Mouse (Mus musculus): ENCODE data around the gene Trim67.

The Trim67 gene

DNA sequence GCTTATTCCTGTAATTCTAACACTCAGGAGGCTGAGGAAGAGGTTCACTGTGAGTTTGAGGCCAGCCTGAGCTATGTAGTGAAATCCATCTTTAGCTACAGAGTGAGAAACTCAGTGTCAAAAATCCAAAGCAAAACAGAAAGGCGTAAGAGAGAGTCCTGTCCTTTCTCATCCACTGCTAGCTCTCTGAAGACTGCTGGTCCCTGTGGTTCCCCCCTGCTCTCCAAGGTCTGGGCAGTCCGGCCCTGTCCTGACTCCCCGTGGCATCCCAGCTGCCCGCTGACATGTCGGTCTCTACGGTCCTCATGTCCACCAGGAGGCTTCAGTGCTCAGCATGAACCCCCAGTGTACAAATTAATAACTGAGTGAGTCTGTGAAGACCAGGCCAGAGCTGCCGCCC is 43.4 kb downstream of the Trim67 start:
- DNase-seq: no peak

DNA sequence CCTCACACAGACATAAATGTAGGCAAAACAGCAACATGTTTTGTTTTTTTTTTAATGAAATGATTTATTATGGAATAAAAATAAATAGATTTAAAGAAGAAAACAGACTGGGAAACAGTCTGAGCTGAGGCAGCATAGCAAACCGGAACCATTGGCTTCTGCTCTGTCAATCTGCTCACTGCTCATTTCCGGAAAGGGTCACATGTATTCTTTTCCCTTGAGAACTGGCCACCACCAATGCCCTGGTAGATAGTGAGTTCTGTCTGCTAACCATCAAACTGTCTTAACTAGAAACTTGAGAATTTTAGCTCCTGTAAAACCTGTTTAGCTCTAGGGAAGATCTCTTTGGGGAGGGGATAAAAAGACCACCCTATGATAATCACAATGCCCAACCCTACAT is 44.0 kb downstream of the Trim67 start:
- no peak for DNase-seq

DNA sequence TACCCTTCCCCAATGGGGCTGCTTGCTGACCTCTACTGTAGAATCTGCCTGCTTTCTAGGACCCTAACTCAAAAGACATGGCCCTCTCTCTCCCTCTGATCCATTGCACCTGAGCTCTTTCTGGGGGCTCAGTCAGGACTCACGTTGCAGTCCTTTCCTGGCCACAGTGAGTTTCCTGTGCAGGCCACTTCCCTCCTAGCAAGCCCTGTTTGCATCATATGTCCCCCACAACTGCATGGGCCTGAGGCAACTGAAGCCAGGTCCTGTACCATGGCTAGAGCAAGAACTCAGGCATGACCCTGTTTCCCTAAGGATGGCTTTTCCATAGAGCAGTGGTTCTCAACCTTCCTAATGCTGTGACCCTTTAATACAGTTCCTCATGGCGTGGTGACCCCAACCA is 45.1 kb downstream of the Trim67 start:
- DNase-seq: no peak

- peak; percentile 12 to 55 for DNase-seq
These were observed 46.5 kb downstream of the Trim67 start for GRCm38 (mm10) chr8:124839371-124839770.

DNA sequence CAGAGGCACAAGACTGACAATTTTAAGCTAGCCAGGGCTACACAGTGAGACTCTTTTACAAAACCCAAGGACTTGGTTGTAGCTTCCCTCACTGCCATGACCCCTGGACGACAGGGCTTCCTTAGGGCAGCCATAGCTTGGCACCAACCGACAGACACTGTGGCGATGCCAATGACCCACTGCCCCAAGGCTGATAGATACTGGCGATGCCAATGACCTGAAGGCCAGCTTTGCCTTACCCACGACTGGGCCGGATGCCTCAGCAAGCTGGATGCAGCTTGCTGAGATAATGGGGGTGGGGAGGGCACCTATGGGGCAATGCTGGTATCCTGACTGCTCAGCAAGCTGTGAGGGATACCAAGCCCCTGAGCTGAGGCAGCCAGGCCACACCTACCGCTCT is 48.0 kb downstream of the Trim67 start:
- DNase-seq: no peak

- peak in 1 of 2 experiments; percentile 38 for DNase-seq
These were observed 48.9 kb downstream of the Trim67 start for GRCm38 (mm10) chr8:124841775-124842174.

DNA sequence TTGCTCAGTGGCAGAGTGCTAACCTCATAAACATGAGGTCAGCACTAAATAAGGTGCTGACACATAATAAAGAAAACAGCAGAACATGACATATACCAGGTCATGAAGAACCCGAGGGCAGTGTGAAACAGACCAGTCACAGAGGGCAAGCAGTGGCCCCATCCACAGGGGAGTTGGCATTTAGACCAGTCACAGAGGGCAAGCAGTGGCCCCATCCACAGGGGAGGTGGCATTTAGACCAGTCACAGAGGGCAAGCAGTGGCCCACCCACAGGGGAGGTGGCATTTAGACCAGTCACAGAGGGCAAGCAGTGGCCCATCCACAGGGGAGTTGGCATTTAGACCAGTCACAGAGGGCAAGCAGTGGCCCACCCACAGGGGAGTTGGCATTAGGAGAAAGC is 50.0 kb downstream of the Trim67 start:
- DNase-seq: peak; percentile 34 to 77

- DNase-seq: no peak
These were observed 52.2 kb downstream of the Trim67 start for GRCm38 (mm10) chr8:124845131-124845530.

- peak; percentile 34 to 54 for DNase-seq
These were observed 52.7 kb downstream of the Trim67 start for GRCm38 (mm10) chr8:124845573-124845972.

DNA sequence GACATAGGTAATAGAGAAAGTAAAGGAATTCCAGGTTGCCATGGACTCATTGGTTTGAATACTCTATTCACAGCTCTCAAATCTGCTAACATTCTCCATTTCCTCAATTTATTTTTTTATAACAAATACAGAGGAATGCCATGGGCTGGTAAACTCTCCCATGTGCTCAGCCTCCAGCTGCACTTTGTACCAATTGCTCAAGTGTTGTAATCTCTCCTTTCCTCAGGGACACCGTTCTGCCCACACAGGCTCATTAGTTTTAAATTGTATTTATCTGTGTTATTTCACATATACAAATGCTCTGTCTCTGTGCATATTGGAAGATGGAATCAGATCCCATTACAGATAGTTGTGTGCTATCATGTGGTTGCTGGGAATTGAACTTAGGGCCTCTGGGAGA is 60.6 kb downstream of the Trim67 start:
- no peak for DNase-seq

DNA sequence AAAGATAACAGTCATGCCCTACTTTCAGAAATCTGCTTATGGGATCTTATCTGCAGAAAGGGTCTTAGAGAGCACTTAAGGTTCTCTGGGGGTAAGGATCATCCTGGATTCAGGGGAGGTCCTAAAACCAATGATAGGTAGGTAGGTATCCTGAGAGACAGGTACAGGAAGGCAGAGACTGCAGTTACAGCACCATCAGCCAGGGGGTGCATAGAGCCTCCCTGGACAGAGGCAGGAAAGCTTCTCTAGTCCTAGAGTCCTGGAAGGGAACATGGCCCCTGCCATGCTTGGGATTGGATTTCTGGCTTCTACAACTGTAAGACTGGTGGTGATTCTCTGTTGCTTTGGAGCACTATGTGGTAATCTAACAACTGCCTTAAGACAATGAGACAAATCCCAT is 66.6 kb downstream of the Trim67 start:
- peak; percentile 53 to 58 for DNase-seq

DNA sequence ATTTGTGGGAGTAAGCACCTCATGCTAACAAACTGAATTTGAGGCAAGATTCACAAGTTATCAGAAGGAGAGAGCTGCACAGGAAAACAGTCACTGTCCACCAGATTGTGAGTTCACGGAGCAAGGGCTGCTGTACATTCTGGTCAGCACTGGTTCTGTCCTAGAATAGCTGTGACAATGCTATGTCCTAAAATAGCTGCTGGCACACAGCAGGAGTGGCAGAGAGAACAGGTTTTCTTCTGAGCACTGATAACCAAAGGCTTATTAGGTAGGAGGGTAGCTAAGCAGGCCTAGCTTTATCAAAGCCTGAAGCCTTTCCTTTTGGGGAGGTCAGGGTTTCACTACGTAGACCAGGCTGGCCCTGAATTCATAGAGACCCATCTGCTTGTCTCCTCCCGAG is 67.3 kb downstream of the Trim67 start:
- no peak for DNase-seq

GRCm38 (mm10) chr8:124862321-124863162 is 69.7 kb downstream of the Trim67 start, which contains the start of the genes Gnpat and 2810004N23Rik:
Gene Gnpat, plus strand, starts transcription at chr8:124863033.
Gene 2810004N23Rik, minus strand, starts transcription at chr8:124863120.
- DNase-seq: peak; percentile 93 to 96

- no peak for DNase-seq
These were observed 70.3 kb downstream of the Trim67 start for GRCm38 (mm10) chr8:124863163-124863677.

DNA sequence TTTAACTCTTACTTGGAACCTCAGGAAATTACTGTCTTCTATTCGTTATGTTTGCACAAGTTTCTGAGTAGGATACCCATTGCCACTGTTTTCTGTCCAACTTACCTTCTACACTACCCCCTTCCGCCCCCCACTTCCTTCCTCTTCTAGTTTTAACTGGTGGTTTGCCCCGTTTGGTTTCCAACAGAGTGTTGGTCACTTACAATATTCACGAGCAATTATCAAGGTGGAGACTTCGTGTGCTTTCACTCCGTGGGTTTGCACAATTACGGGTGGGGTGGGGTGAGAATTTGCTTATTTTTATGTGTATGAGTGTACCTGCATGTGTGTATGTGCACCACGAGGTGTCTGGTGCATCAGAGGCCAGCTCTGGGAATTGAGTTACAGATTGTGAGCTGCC is 70.8 kb downstream of the Trim67 start:
- DNase-seq: no peak

GRCm38 (mm10) chr8:124866669-124867068 is 73.8 kb downstream of the Trim67 start:
- DNase-seq: no peak

DNA sequence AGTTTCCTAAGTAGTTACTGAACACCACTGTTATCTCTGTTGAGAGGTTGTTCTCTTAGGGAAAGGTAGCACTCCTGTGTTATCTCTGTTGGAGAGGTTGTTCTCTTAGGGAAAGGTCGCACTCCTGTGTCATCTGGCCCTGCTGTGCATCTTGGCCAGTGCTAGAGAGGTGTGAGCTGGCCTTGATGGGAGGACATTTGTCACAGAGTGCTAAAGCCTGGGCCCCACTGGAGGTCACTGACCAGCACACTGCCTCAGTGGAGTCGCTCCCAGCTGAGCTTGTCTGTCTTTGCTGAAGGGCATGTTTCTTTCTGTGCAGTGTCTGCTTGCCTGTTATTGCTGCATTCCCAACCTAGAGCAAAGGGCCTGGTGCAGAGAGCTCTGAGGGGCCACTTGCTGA is 74.2 kb downstream of the Trim67 start:
- no peak for DNase-seq

- DNase-seq: no peak
These were observed 76.8 kb downstream of the Trim67 start for GRCm38 (mm10) chr8:124869708-124870107.

DNA sequence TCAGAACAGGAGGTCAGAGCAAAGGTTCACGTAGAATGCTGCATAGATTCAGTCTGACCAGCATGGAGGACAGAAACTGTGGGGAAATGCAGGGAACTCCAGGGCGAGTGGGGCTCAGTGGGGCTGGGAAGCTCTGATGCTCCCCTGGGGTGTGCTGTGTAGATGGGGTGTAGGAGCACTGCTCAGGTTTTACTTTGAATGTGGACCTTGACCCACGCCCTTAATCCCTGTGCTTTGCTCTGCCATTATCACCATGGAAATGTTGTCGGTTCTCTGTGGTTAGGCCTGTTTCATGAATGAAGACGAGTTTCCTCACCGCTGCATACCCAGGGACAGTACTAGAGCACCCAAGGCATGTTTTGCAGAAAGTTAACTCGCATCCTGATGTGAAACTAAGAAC is 78.6 kb downstream of the Trim67 start:
- DNase-seq: no peak

- DNase-seq: no peak
These were observed 79.2 kb downstream of the Trim67 start for GRCm38 (mm10) chr8:124872081-124872480.

DNA sequence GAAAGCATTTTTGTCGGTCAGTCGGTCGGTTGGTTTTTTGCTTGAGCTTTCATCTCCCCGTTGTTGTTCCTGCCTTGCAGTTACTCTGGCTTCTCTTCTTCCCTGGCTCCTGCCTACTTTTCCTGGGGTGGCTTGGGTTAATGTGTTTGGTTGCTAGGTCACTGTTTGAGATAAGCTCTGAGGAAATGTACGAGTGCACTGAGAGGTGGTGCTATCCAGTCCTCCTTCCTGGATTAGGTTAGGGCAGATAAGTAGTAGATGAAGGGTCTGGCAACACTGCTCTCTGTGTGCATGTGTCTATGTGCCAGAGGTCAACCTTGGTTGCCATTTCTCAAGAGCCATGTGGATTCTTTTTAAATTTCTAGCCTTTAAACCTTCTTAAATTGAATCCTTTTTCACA is 79.8 kb downstream of the Trim67 start:
- DNase-seq: no peak

GRCm38 (mm10) chr8:124878141-124878540 is 85.2 kb downstream of the Trim67 start:
- no peak for DNase-seq

GRCm38 (mm10) chr8:124878946-124879526 is 86.1 kb downstream of the Trim67 start:
- DNase-seq: no peak

All from kidney, postnatal 25 days (tissue).